Comparison of ENCODE assay signal across 9 mouse cellular contexts in genomic region chr2:106960237-106960636, GRCm38 (mm10). TPM values are rescaled to one million over a fixed set of nuclear protein-coding genes. Genes with fewer than 3 reads are reported as not detected.
DNase-seq lines count a peak whose midpoint lies in the region; ATAC-seq lines count a peak whose summit lies in the region.
"Had no signal": no experiment of that assay in that cellular context is flagged by ENCODE, and none has a peak within 500 bp of the region (broad histone marks: within the 10 kb centered on the region; RNA-seq: fewer than 3 reads in every experiment).

No protein-coding gene starts in this region.

- no peaks in the 10 kb centered on the region for H3K27me3 ChIP-seq in limb, embryonic 11.5 days (ENCODE audit: control insufficient read depth, insufficient read depth, low read length)
- H3K27me3 ChIP-seq: hindbrain, embryonic 15.5 days had no signal

- no peak overlapping the region for H3K9ac ChIP-seq in limb, embryonic 11.5 days (ENCODE audit: low read length)
- H3K9ac ChIP-seq: hindbrain, embryonic 15.5 days had no signal

- H3K4me3 ChIP-seq in limb, embryonic 11.5 days (ENCODE audit: low read depth, low read length): no peak overlapping the region
- H3K4me3 ChIP-seq: hindbrain, embryonic 15.5 days had no signal

- no peaks in the 10 kb centered on the region for H3K4me1 ChIP-seq in limb, embryonic 11.5 days (ENCODE audit: control insufficient read depth, insufficient read depth, low read length)

- WGBS in limb, embryonic 11.5 days: 32% methylated on average over 7 of the region's 7 CpGs

- H3K4me2 ChIP-seq in limb, embryonic 11.5 days (ENCODE audit: low read depth, severe bottlenecking): no peak overlapping the region
- H3K4me2 ChIP-seq: hindbrain, embryonic 15.5 days had no signal

- no peak overlapping the region for H3K27ac ChIP-seq in limb, embryonic 11.5 days (replicated peaks; ENCODE audit: low read depth, low read length)
- H3K27ac ChIP-seq: hindbrain, embryonic 15.5 days had no signal

- H3K36me3 ChIP-seq in limb, embryonic 11.5 days (ENCODE audit: control insufficient read depth, insufficient read depth, low read length): no peaks in the 10 kb centered on the region

- DNase-seq in adrenal gland, postnatal 14 days: peak; percentile 41
- no peak for DNase-seq in adrenal gland, adult (ENCODE audit: inconsistent age in 2 of 2, low spot score in 1 of 2)
- peak; percentile 27 to 46 for DNase-seq in layer of hippocampus, postnatal 10 days (ENCODE audit: low spot score in 2 of 2)
- no peak for DNase-seq in layer of hippocampus, adult 9-11 months
- peak; percentile 72 for DNase-seq in ZHBTc4 (ENCODE audit: low read depth, low spot score)
- peak; percentile 62 for DNase-seq in limb, embryonic 11.5 days (ENCODE audit: low spot score)
- DNase-seq in urinary bladder, adult 18-20 months (ENCODE audit: low spot score in 2 of 2): no peak

- ATAC-seq in limb, embryonic 11.5 days (ENCODE audit: insufficient number of reproducible peaks, low FRiP score, low TSS enrichment, low read depth): no peak
- ATAC-seq in erythroid progenitor cell, adult 5-6 weeks (replicated peaks; ENCODE audit: low FRiP score, poor library complexity, severe bottlenecking): no peak

- no peaks in the 10 kb centered on the region for H3K9me3 ChIP-seq in limb, embryonic 11.5 days (ENCODE audit: control insufficient read depth, low read length)
- H3K9me3 ChIP-seq: hindbrain, embryonic 15.5 days had no signal

RNA-seq across cellular contexts. Expression of gene Arl14ep, which starts 14.0 kb away (rescaled TPM):
- total RNA-seq in adrenal gland, postnatal 14 days (2021): 29.7 and 33.3 TPM in 2 replicates
- 10 to 100 TPM; 48.2 to 49.2 TPM for total RNA-seq in layer of hippocampus, postnatal 10 days (2021)
- polyA plus RNA-seq in limb, embryonic 11.5 days (2014; fragmentation: Nextera tagmentation; extraction: Ambion mirVana): 63.1 and 64.9 TPM in 2 replicates
- 2.9 and 9.6 TPM in 2 replicates for total RNA-seq in erythroid progenitor cell, adult 5-6 weeks (2015; ENCODE audit: low replicate concordance)
- 3.3 and 7.0 TPM in 2 replicates for total RNA-seq in erythroid progenitor cell, adult 5-6 weeks (2017; ENCODE audit: low replicate concordance)

Comparison
In these comparisons a context has a peak if more than half of its experiments do, and no peak if none do; other contexts are left out.
1. DNase-seq: peak in adrenal gland, postnatal 14 days (single experiment), layer of hippocampus, postnatal 10 days (2 of 2), ZHBTc4 (single experiment) and limb, embryonic 11.5 days (single experiment); none in adrenal gland, adult (0 of 2), layer of hippocampus, adult 9-11 months (single experiment) and urinary bladder, adult 18-20 months (0 of 2).